Mouse (Mus musculus) kidney, postnatal 4 days (tissue): ENCODE results near the gene Cdk5r1.
A peak's percentile ranks its signal among the peaks of the same experiment; 100 is the strongest.

ENCODE experiments used
- DNase-seq, 2 experiments: peaks; one replicate each; pipeline ENCODE4 v3.0.0; 2021; ENCODE audit warnings: mixed read lengths in 2 of 2

Gene Cdk5r1

GRCm38 (mm10) chr11:80481409-80482050, 4.7 kb downstream of the Cdk5r1 start:
- DNase-seq: no peak

- DNase-seq: no peak
Observed at GRCm38 (mm10) chr11:80482347-80482746, 5.5 kb downstream of the Cdk5r1 start.

- DNase-seq: no peak
Observed at GRCm38 (mm10) chr11:80482921-80483320, 6.1 kb downstream of the Cdk5r1 start.

- no peak for DNase-seq
Observed at GRCm38 (mm10) chr11:80483536-80484067, 6.8 kb downstream of the Cdk5r1 start.

- DNase-seq: peak; percentile 58 to 75
Observed at GRCm38 (mm10) chr11:80484191-80484791, 7.5 kb downstream of the Cdk5r1 start.

- no peak for DNase-seq
Observed at GRCm38 (mm10) chr11:80485120-80485551, 8.3 kb downstream of the Cdk5r1 start.

GRCm38 (mm10) chr11:80485622-80486206, 8.9 kb downstream of the Cdk5r1 start:
- no peak for DNase-seq

- DNase-seq: no peak
Observed at GRCm38 (mm10) chr11:80487904-80488587, 11.2 kb downstream of the Cdk5r1 start.

- DNase-seq: peak in 1 of 2 experiments; percentile 45
Observed at GRCm38 (mm10) chr11:80489172-80489881, 12.5 kb downstream of the Cdk5r1 start.

- DNase-seq: no peak
Observed at GRCm38 (mm10) chr11:80489882-80490196, 13.0 kb downstream of the Cdk5r1 start.

- DNase-seq: no peak
Observed at GRCm38 (mm10) chr11:80490831-80491230, 14.0 kb downstream of the Cdk5r1 start.

GRCm38 (mm10) chr11:80493186-80493585, 16.4 kb downstream of the Cdk5r1 start:
- no peak for DNase-seq

GRCm38 (mm10) chr11:80494852-80495251, 18.0 kb downstream of the Cdk5r1 start:
- no peak for DNase-seq

- no peak for DNase-seq
Observed at GRCm38 (mm10) chr11:80495972-80496371, 19.1 kb downstream of the Cdk5r1 start.

- DNase-seq: no peak
Observed at GRCm38 (mm10) chr11:80496640-80497039, 19.8 kb downstream of the Cdk5r1 start.

GRCm38 (mm10) chr11:80497225-80497919, 20.5 kb downstream of the Cdk5r1 start:
- DNase-seq: no peak

GRCm38 (mm10) chr11:80498328-80499070, 21.7 kb downstream of the Cdk5r1 start:
- DNase-seq: no peak

- no peak for DNase-seq
Observed at GRCm38 (mm10) chr11:80499550-80499952, 22.7 kb downstream of the Cdk5r1 start.

GRCm38 (mm10) chr11:80503281-80503680, 26.5 kb downstream of the Cdk5r1 start:
- DNase-seq: no peak

GRCm38 (mm10) chr11:80503726-80504452, 27.1 kb downstream of the Cdk5r1 start:
- DNase-seq: peak; percentile 14 to 29
